Mouse (Mus musculus) left cerebral cortex, adult 11 months (tissue): ENCODE data around the gene Itprid2.

Experiments used
- DNase-seq: peaks from one replicate; pipeline ENCODE4 v3.0.0; 2022; ENCODE audit warnings: low spot score

Gene Itprid2

DNA sequence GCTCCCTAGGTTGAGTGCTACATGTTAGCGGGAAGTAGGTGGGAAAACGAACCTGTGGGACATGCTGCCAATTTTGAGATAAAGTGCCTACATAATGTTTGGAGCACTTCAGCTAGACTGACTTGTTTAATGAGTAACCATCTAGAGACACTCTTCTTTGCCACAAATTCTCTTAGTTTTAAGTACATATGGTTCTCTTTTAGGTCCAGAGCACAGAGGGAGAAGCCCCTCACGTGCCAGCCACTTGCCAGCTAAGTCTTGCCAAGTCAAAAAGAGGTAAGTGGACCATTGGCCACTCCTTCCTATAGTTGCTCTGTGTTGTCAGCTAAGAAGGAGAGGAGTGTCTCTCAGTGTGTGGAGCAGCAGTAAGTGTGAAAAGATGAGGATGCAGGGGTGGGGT is 16.0 kb downstream of the Itprid2 start:
- DNase-seq = no peak

DNA sequence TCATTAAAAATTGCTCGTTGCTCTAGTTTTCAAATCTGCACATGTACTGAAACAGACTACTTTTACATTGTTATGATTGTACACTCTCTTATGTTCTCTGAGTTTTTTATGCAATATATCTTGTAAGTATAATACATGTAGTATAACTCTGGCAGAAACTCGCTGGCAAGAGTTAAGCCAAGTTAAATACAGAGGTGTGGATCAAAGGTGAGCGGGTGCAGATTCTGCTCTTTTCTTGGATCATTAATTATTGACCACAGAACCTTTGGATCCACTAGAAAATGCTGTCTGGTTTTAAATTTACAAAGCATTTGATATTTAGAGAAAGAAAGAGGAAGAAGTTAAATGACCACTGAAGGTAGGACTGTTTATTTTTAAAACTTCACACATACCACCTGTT is 16.5 kb downstream of the Itprid2 start:
- no peak for DNase-seq

DNA sequence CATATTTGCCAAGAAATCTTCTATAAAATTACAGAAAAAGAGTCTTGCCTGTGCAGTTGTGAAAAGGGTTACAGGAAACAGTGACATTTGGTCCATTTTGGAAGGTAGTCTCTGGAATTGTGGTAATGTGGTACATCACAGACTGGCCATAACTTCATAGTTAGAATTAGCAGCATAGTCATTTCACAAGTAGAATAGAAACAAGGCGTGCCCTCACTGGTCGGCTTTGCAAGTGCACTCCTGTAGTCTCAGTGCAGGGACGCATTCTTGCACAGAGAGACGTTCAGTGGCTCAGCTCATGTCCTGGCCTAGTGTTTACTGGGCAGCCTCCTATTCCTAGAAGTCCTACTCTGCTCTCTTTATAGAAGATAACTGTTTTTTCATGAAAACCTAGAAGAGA is 17.4 kb downstream of the Itprid2 start:
- DNase-seq = no peak

DNA sequence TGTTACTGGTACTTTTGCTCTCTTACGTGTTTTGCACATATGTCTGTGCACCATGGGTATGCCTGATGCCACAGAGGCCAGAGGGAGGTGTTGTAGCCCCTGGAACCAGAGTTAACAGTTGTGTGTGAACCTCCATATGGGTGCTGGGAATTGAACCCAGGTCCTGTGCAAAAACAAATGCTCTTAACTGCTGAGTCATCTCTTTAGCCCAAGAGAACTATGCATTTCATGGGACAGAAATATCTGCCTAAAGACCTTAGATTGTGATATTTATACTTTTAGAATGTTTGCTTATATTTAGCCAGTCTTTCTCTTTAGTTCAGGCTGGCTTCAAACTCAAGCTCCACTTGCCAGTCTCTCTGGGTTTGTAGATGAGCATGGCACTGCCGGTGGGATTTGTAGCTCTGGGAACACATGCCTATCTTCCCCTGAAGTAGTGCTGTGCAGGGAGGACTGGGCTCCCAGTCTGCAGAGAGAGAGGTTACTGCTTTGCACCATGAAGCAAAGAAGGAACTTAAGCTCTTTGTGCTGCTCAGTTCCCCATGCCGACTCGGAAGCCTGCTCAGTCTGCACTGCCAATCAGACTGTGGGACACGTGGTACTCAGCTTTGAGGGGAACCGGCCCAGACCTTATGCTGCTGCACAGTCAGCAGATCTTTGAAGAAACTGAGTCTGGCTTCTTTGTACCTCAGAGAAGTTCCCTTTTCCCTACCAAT is 18.1 kb downstream of the Itprid2 start:
- DNase-seq = no peak

DNA sequence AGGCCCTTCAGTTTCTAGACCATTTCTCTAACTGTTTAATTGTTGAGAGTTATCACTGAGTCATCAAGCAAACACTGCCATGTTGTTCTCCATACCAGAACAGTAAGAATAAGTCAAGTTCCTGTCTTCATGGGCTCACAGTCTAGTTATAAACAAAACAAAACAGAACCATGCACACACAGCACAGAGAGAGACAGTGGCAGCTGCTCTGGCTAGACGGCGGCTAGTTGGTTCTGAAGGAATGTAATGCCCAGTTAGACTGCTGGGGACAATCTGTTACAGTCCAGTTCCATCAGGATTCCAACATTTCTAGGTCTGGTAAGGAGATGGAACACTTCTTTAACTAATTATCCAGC is 18.6 kb downstream of the Itprid2 start:
- no peak for DNase-seq

DNA sequence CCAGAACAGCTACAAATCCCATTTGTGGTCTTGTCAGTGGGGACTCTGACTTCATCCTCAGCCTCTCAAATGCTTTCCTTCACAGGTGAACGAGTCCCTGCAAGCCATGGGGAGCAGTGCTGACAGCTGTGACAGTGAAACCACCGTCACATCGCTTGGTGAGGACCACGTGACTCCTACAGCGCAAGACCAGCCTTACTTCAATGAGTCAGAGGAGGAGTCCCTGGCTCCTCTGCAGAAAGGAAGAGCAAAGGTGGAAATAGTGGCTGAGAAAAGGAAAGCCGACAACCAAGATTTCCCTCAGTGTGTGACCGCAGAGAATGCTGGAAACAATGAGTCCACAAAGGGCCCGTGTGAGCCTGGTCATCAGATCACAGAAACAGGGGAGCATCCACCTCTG is 21.9 kb downstream of the Itprid2 start:
- no peak for DNase-seq

DNA sequence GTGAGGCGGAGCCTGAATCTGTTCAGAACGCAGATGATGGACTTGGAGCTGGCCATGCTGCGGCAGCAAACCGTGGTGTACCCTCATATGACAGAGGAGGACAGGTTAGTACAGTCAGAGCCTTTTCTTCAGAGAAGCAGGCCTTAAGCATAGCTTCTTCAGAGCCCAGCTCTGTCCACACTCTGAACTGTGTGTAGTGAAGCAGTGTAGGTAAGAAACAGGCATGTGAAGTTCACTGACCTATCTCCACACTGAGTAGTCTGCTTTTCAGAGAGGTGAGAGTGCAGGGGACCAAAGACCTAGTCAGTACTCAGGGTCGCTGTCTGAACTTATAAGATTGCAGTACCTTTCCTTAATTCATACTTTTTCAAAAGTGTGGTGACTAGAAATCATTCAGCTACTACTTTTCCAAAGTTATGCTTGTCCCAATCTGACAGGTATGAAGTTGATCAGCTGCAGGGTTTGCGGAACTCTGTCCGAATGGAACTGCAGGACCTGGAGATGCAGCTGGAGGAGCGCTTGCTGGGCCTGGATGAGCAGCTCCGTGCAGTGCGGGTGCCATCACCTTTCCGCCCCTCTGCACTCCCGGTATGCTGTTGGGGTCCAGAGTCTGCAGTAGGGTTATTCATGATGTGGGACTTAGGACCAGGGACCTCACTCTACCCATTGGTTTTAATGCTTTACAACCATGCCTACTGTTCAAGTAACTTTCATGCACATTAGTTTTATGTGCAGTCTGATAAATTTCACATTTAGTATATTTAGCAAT is 25.4 kb downstream of the Itprid2 start:
- no peak for DNase-seq

DNA sequence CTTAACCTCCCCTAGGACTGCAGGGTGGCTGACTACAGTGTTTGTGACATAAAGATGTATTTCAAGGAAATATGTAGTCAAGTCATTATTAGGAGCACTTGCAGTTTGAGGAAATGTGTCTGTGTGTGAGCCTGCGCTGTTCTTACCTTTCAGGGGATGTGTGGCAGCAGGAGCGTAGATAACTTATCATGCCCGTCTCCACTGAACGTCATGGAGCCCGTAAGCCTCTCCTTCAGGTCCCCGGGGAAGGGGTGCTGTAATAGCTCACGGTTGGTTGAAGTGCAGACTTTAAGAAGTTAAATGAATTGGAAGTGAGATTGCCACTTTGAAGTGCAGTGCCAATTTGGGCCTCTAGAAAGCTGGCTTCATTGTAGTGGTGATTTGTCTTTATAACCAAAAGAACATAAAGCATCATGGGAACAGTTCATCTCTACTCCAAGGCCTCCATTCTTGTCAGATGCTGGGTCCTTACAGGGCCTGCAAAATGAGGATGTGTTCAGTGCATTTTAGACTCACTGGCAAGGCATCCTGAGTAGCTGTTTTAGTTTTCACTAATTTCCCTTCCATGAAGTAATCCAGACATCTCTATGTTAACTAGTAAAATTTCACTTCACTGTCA is 26.4 kb downstream of the Itprid2 start:
- DNase-seq = no peak

DNA sequence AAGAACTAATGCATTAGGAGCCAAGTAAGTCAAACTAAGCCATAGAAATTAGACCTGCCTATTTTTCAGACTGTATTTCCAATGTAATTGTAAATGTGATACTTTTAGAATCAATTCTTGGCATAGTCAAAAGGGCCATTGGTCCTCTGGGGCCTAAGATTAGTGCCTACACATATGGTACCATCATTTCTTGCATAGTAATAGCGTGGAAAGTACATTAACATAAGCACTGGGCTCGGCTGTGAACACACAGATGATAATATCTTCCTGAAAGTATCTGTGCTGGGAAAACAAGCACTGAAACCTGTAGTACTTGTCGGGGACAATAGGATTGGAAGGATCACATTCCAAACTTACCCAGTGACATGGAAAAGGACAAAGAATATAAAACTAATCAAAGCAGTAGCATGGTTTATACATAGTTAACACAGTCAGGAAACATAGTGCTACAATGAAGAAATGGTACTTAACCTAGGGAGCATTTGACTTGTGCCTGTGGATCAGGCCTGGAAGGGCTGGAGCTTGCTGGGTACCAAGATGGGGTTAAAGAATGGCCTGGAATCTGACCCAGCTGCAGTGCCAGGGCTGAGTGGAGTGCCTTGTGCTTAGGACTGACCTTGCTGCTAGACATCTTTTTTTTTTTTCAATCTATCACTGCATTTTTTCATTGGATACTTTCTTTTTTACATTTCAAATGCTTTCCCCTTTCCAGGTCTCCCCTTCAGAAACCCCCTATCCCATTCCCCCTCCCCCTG is 29.6 kb downstream of the Itprid2 start:
- no peak for DNase-seq

DNA sequence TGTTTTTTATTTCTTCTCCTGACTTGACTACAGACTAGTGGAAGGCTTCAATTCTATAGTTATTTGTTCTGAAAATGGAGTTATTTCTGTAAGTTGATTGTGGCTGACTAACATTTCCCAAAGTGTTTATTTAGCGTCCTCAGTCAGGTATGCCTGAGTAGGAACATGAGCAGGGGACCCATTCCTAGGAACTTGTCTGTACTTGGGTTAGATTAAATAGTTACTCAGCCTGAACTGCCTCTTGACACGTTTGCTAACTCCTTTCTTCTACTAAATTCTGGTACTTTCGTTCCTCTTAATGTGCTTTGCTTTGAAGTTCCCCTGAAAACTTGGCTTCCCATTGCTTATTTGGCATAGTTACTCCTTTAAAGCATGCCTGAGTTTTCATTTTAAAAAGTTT is 30.3 kb downstream of the Itprid2 start:
- DNase-seq = no peak

DNA sequence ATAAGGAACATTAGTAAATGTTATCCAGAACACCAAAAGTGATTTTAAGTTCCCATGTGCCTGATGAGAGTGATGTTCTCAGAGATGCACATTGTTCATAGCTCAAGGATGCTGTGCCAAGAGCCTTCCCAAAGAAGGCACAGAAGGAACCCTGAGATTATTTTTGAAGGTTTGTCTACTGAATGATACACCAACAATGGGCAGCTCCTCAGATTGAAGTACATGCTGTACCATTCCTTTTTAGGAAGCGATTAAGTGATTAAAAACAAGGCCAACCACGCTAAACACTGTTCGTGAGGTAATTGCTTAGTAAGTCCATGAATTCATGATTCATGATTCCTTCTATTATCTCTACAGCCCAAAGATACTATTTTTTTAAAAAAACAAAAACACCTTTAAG is 40.1 kb downstream of the Itprid2 start:
- no peak for DNase-seq

DNA sequence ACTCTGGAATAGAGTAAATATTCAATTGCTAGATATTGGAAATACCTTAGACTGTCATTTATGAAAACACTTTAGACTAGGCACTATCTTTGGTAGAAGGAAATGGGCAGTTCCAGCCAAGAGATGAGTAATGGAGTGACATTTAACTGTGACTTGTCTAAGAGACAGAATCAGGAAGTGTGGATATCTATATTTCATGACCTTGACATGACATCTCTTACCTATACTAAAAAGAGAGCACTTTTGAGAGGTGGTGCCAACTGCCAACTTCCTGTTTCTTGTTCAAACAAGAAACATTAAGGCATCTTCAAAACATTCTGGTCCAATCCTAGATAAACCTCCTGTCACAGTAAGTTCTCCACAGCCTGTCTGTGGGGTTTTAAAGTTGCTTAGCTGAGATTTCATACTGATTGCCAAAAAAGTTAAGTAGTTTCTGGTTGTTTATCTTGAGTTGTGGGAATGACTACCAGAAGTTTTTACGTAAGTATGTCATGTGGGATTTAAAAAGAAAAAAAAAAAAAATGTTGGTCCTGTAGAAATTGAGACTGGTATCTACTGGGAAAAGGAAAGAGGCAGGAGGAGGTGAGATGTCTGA is 42.6 kb downstream of the Itprid2 start:
- no peak for DNase-seq

DNA sequence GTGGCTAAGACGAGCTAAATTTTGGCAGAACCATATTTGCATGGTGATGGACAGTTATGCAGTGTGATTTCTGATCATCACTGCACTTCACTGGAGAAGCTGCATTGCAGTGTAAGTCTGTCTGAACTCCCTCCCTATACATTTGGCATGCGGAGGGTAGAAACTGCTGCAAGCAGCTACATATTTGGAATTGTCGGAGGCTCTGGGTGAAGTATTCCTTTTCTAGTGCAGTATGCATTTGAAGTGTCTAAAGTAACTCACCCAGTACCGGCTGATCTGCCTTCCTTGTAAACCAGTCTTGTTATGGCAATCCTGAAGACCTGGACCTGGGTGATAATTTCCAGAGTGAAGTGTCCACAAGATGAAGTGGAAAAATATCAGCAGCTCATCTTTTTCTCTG is 46.5 kb downstream of the Itprid2 start:
- DNase-seq = no peak

DNA sequence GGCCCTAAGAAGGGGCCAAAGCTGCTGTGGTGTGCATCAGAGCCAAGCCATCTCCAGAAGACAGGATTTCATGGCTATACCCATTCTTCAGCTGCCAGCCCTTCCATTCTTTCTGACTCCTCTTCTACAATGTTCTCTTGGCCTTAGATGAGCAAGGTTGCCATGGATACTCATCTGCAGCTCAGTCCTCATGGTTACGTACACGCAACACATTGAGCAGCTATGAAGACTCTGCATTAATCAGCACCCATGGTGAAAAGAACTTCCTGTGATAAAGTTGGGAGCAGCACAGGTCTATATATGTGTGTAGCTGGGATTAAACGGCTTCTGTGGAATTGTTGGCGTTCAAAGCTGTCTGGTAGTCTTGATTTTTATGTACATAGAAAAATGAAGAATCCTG is 48.1 kb downstream of the Itprid2 start:
- no peak for DNase-seq

DNA sequence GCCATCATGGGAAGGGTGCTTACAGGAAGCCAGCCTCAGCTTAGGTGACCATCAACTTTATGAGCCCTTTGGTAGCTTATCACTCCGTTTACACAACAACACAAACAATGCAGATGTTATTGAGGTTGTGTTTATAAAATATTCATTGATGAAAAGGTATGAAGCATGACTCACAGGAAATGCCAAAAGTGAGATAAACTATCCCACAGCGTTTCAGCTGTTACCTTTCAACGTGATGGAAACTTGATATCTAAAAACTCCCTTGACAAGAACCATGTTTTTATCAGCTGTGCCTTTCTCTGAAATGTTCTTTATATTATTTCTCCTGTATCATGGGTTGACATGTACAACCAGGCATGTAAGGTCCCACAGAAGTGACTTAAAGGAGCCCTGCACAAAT is 55.7 kb downstream of the Itprid2 start:
- no peak for DNase-seq

DNA sequence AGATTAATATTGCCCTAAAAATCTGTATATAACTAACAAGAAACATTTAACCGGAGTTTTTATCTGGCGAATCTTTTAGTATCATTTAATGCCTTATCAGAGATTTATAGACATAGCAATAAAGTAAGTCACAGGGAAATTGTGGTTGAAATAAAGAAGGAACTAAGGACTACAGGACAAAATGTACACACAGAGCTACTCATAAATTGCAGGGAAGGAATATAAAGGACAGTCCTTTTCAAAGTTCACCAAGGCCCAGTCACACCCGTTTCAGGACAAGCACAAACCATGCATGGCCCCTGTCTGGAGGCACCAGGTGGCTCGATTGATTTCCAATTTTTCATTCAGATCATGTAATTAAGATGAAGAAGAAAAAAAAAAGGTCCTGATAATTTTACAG is 60.0 kb downstream of the Itprid2 start:
- no peak for DNase-seq

DNA sequence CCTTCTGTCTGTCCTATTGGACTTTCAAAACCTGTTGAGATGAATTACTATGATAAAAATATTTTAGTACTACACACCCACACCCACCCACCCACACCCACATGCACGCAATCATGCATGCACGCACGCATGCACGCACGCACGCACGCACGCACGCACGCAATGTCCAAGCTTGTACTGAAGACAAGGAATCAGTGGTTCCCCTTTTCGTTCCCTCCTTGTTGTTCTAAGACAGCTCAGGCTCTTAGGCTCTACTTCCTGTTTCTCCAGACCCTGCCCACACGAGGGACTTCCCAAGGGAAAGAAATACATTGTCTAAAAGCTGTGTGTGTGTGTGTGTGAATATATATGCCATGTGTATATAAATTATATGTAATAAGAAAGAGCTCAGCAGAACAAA is 60.8 kb downstream of the Itprid2 start:
- no peak for DNase-seq

DNA sequence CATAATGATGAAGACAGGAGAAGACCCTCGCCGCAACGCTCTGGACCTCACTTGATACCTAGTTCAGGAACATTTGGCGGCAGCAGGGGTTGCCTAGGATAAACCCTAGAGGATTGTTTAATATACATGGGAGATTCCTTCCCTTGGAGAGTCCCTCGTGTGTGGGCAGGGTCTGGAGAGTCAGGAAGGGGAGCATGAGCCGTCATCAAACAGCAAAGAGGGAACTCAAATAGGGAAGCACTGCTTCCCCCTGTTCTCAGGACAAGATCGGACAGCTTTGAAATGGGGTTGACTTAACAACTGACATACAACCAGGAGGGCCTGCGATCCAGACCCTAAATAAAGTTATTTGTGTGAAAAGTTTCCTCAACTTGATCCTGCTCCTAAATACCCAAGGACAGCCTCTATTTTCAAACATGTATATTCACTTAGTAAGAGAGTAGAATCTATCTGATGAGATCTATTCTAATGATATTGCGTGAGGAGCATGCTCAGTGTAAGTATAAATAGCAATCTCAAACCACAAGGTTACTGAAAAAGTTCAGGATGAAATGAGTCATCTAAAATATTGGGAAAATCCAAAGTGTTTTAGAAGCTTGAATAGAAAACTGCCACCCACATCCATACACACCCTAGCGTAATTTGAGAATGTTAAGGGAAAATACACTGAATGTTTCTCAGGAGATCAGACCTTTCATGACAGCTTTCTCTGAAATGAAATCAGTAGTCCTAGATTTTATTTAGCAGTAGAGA is 61.5 kb downstream of the Itprid2 start:
- DNase-seq = no peak

DNA sequence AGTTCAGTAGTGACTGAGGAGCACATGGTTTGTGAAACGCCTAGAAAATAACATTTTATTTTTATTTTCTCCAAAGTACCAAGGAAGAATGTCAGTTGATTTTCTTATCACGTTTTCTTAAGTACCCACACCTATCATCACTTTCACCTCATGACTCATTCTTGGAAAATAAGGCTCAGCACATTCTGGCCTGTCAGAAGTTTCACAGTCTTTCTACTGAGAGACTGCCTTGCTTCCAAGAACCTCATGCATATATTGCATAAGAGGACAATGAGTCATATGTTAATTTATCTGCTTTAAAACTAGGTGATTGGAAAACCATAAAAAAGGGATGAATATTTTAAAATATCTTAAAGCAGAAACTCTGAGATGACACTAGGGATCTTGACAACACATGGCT is 63.0 kb downstream of the Itprid2 start:
- peak; percentile 15 for DNase-seq

DNA sequence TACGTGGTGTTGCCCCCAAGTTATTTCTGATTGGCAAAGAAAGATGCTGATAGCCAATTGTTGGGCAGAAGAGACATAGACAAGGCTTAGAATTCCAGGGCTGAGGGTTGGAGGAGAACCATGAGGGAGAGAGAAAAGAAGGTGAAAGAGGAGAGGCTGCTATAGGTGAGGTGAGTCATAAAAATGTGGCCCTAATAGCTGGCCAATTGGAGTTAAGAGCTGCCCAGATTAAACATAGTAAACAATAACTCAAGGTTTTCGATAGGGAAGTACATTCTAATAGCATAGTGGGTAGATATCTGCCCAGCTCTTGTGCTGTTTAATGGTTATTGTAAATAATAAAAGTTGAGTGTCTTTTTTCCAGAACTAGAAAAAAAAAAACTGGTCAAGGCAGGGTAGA is 69.6 kb downstream of the Itprid2 start:
- no peak for DNase-seq

DNA sequence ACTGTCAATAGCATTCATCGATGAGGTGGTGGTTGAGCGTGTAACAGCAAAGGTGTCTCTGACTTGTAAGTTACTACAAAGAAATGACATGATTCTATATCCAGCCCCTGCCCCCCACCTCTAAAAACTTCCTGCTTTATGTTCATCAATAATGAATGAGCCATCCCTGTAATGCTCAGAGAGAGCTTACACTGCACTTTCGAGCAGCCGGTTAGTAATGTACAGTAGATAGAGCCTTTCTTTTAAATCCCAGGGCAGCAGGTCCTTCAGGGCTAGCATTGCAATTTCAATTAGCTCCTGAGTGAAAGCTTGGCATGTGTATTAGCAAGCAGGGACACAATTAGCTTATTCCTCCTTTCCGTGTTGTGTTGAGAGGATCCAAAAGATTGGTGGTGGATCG is 72.4 kb downstream of the Itprid2 start, which contains the start of gene Ppp1r1c:
TSS of gene Ppp1r1c (plus strand) at position 206 of the 400 bp plus-strand sequence.
- DNase-seq = no peak
